Mouse (Mus musculus) layer of hippocampus, adult 9-11 months (tissue): ENCODE measurements at regions not wholly inside any gene's neighbourhood (a gene's known extent, or its start where the extent isn't known, plus 50 kb on each side); places are given as distances from the start of the nearest gene placed in this dataset.
A peak's percentile ranks its signal among the peaks of the same experiment; 100 is the strongest.

ENCODE experiments used
- DNase-seq: peaks from one replicate; pipeline ENCODE4 v3.0.0; 2022

- DNase-seq = no peak
Observed at GRCm38 (mm10) chr4:32153356-32153755, 85.2 kb upstream of the Bach2 start.

GRCm38 (mm10) chr4:32156965-32157364 is 81.6 kb upstream of the Bach2 start:
- no peak for DNase-seq

- DNase-seq = no peak
Observed at GRCm38 (mm10) chr4:32158451-32158850, 80.2 kb upstream of the Bach2 start.

- DNase-seq = no peak
Observed at GRCm38 (mm10) chr4:32158886-32159285, 79.7 kb upstream of the Bach2 start.

GRCm38 (mm10) chr4:32160815-32161214 is 77.8 kb upstream of the Bach2 start:
- DNase-seq = no peak

GRCm38 (mm10) chr4:32161871-32162656 is 76.5 kb upstream of the Bach2 start:
- DNase-seq = no peak

- no peak for DNase-seq
Observed at GRCm38 (mm10) chr4:32162694-32163240, 75.8 kb upstream of the Bach2 start.

GRCm38 (mm10) chr4:32164081-32164641 is 74.4 kb upstream of the Bach2 start:
- DNase-seq = no peak

GRCm38 (mm10) chr4:32164736-32165241 is 73.8 kb upstream of the Bach2 start:
- DNase-seq = no peak

GRCm38 (mm10) chr4:32165918-32166528 is 72.6 kb upstream of the Bach2 start:
- no peak for DNase-seq

- no peak for DNase-seq
Observed at GRCm38 (mm10) chr4:32167151-32167550, 71.5 kb upstream of the Bach2 start.

GRCm38 (mm10) chr4:32170106-32170459 is 68.5 kb upstream of the Bach2 start:
- DNase-seq = no peak

- no peak for DNase-seq
Observed at GRCm38 (mm10) chr4:32170460-32171192, 68.0 kb upstream of the Bach2 start.

GRCm38 (mm10) chr4:32171291-32171690 is 67.3 kb upstream of the Bach2 start:
- DNase-seq = no peak

- DNase-seq = no peak
Observed at GRCm38 (mm10) chr4:32172992-32173391, 65.6 kb upstream of the Bach2 start.

GRCm38 (mm10) chr4:32174771-32175170 is 63.8 kb upstream of the Bach2 start:
- DNase-seq = no peak

GRCm38 (mm10) chr4:32175231-32175630 is 63.4 kb upstream of the Bach2 start:
- no peak for DNase-seq

- DNase-seq = no peak
Observed at GRCm38 (mm10) chr4:32175853-32176448, 62.7 kb upstream of the Bach2 start.

GRCm38 (mm10) chr4:32176449-32177135 is 62.0 kb upstream of the Bach2 start:
- no peak for DNase-seq

GRCm38 (mm10) chr4:32177933-32178639 is 60.5 kb upstream of the Bach2 start:
- no peak for DNase-seq

GRCm38 (mm10) chr4:32179707-32180241 is 58.8 kb upstream of the Bach2 start:
- peak; percentile 28 for DNase-seq
